Mouse (Mus musculus) E14TG2a.4 (cell line): ENCODE measurements around the gene Kctd12.

Experiments
- H3K27me3 ChIP-seq: 2 replicates; pipeline ENCODE4 v1.6.1; 2014; ENCODE audit warnings: low read length, control low read depth; ENCODE audit not compliant: insufficient read depth
- H3K36me3 ChIP-seq: 2 replicates; pipeline ENCODE4 v1.6.1; 2014; ENCODE audit warnings: low read length, control low read depth; ENCODE audit not compliant: insufficient read depth
- H3K4me1 ChIP-seq: replicated peaks from 2 replicates; pipeline ENCODE4 v1.6.1; 2014; ENCODE audit warnings: low read depth, low read length, control low read depth
- H3K4me3 ChIP-seq: replicated peaks from 2 replicates; pipeline ENCODE4 v1.5.1; 2014; ENCODE audit warnings: mild to moderate bottlenecking, low read length
- H3K9me3 ChIP-seq: 2 replicates; pipeline ENCODE4 v1.6.1; 2014; ENCODE audit warnings: low read length, control low read depth
- CTCF ChIP-seq: conservative IDR thresholded peaks from 2 replicates; pipeline ENCODE4 v1.5.1; 2014; ENCODE audit warnings: low read length
- NANOG ChIP-seq: IDR thresholded peaks from 2 replicates; pipeline ENCODE4 v1.6.1; 2014; ENCODE audit warnings: borderline replicate concordance, low read length, mixed read lengths
- POU5F1 ChIP-seq: IDR thresholded peaks from 2 replicates; pipeline ENCODE4 v1.6.1; 2014; ENCODE audit warnings: low read length, borderline replicate concordance

Kctd12 gene

GRCm38 (mm10) chr14:102942222-102942843, 40.1 kb downstream of the Kctd12 start:
- no peak for TF ChIP-seq NANOG
- no peak for TF ChIP-seq POU5F1
- no peak for TF ChIP-seq CTCF
- no peaks in the 10 kb centered on the region for H3K36me3 ChIP-seq
- 0 out of 2 replicates have a peak, but pooled peaks cover 2% of the 10 kb centered on the region for H3K9me3 ChIP-seq
- no peaks in the 10 kb centered on the region for H3K4me1 ChIP-seq
- H3K4me3 ChIP-seq, result no peak overlapping the region
- peaks cover 2% of the 10 kb centered on the region; the same call in 1 of the 2 replicates for H3K27me3 ChIP-seq

GRCm38 (mm10) chr14:102934878-102935277, 47.6 kb downstream of the Kctd12 start:
- Histone ChIP-seq H3K4me1 (no peaks in the 10 kb centered on the region), H3K36me3 (no peaks in the 10 kb centered on the region), H3K9me3 (no peaks in the 10 kb centered on the region), H3K4me3 (no peak overlapping the region), H3K27me3 (no peaks in the 10 kb centered on the region)
- TF ChIP-seq NANOG (no peak), POU5F1 (no peak)

- Histone ChIP-seq H3K9me3 (no peaks in the 10 kb centered on the region), H3K36me3 (no peaks in the 10 kb centered on the region), H3K4me3 (no peak overlapping the region), H3K4me1 (no peaks in the 10 kb centered on the region), H3K27me3 (no peaks in the 10 kb centered on the region)
- TF ChIP-seq NANOG (no peak), CTCF (no peak), POU5F1 (no peak)
Measured at GRCm38 (mm10) chr14:102930933-102931332, 51.5 kb downstream of the Kctd12 start.

- TF ChIP-seq NANOG (no peak), POU5F1 (no peak), CTCF (no peak)
- no peak overlapping the region for H3K4me3 ChIP-seq
- H3K36me3 ChIP-seq, result no peaks in the 10 kb centered on the region
- no peaks in the 10 kb centered on the region for H3K4me1 ChIP-seq
- H3K27me3 ChIP-seq, result no peaks in the 10 kb centered on the region
- H3K9me3 ChIP-seq, result no peaks in the 10 kb centered on the region
Measured at GRCm38 (mm10) chr14:102929545-102929944, 52.9 kb downstream of the Kctd12 start.

- Histone ChIP-seq H3K36me3 (no peaks in the 10 kb centered on the region), H3K4me3 (no peak overlapping the region), H3K4me1 (no peaks in the 10 kb centered on the region), H3K27me3 (no peaks in the 10 kb centered on the region), H3K9me3 (no peaks in the 10 kb centered on the region)
- TF ChIP-seq POU5F1, result no peak
- TF ChIP-seq CTCF, result no peak
- no peak for TF ChIP-seq NANOG
Measured at GRCm38 (mm10) chr14:102927847-102928466, 54.5 kb downstream of the Kctd12 start.
